Mouse (Mus musculus) liver, postnatal 0 days (tissue): ENCODE data around the gene Btbd19. TPM values are rescaled to one million over a fixed set of nuclear protein-coding genes. Genes with fewer than 3 reads are reported as not detected.

Experiments used
- ATAC-seq: fragments of 200-750 bp; cut with Nextera tagmentation; 2 replicates; pipeline ENCODE4 v1.8.0; 2017; ENCODE audit warnings: mild to moderate bottlenecking, moderate library complexity
- DNase-seq: peaks from one replicate; pipeline ENCODE4 v3.0.0-alpha.2; 2016
- H3K27ac ChIP-seq: fragments of 300-500 bp; sonication (generic); 2 replicates; pipeline ENCODE4 v1.5.1; 2014; ENCODE audit warnings: antibody characterized with exemption, moderate library complexity, mild to moderate bottlenecking, low read depth
- H3K27me3 ChIP-seq: fragments of 300-500 bp; sonication (generic); 2 replicates; pipeline ENCODE4 v1.6.1; 2014; ENCODE audit warnings: low read length, control low read depth, mixed read lengths; ENCODE audit not compliant: insufficient read depth
- H3K36me3 ChIP-seq: fragments of 300-500 bp; sonication (generic); replicated peaks from 2 replicates; pipeline ENCODE4 v1.6.1; 2014; ENCODE audit warnings: mild to moderate bottlenecking, control low read depth, low read length, moderate library complexity, mixed read lengths; ENCODE audit not compliant: insufficient read depth
- H3K4me1 ChIP-seq: fragments of 300-500 bp; sonication (generic); 2 replicates; pipeline ENCODE4 v1.6.1; 2014; ENCODE audit warnings: antibody characterized with exemption, mild to moderate bottlenecking, control low read depth; ENCODE audit not compliant: insufficient read depth
- H3K4me2 ChIP-seq: fragments of 300-500 bp; sonication (generic); 2 replicates; pipeline ENCODE4 v1.6.1; 2014; ENCODE audit warnings: low read depth, mild to moderate bottlenecking, low read length, moderate library complexity, mixed read lengths
- H3K4me3 ChIP-seq: fragments of 300-500 bp; sonication (generic); 2 replicates; pipeline ENCODE4 v1.5.1; 2014; ENCODE audit warnings: low read depth, low read length
- H3K9ac ChIP-seq: fragments of 300-500 bp; sonication (generic); replicated peaks from 2 replicates; pipeline ENCODE4 v1.6.1; 2014; ENCODE audit warnings: mild to moderate bottlenecking, moderate library complexity
- H3K9me3 ChIP-seq: fragments of 300-500 bp; sonication (generic); 2 replicates; pipeline ENCODE4 v1.6.1; 2016; ENCODE audit warnings: mild to moderate bottlenecking, control low read depth, low read length, mixed read lengths
- CTCF ChIP-seq: sonication (generic); IDR thresholded peaks from 2 replicates; pipeline ENCODE4 v1.5.1; 2016; ENCODE audit warnings: antibody characterized with exemption, low read depth
- EP300 ChIP-seq: IDR thresholded peaks from 2 replicates; pipeline ENCODE4 v1.6.1; 2016; ENCODE audit warnings: antibody characterized with exemption, low read depth, mild to moderate bottlenecking
- WGBS: fragments of 180-500 bp; shearing (Covaris S2); extraction: QIAGEN DNeasy Blood & Tissue Kit; methylation state at CpG from one replicate; pipeline ENCODE4 v1.1.7; 2014; ENCODE audit not compliant: insufficient replicate concordance; 5-methylcytosine and 5-hydroxymethylcytosine counted together
- polyA plus RNA-seq: library from polyadenylated mRNA; unstranded; fragments of >200 nt; fragmentation: Nextera tagmentation; extraction: Ambion mirVana; gene quantifications from 2 replicates; pipeline ENCODE4 v1.2.1, GENCODE M21; 2015

Gene Btbd19
- polyA plus RNA-seq, 1 experiment from 2014 or later, result 2.3 TPM

DNA sequence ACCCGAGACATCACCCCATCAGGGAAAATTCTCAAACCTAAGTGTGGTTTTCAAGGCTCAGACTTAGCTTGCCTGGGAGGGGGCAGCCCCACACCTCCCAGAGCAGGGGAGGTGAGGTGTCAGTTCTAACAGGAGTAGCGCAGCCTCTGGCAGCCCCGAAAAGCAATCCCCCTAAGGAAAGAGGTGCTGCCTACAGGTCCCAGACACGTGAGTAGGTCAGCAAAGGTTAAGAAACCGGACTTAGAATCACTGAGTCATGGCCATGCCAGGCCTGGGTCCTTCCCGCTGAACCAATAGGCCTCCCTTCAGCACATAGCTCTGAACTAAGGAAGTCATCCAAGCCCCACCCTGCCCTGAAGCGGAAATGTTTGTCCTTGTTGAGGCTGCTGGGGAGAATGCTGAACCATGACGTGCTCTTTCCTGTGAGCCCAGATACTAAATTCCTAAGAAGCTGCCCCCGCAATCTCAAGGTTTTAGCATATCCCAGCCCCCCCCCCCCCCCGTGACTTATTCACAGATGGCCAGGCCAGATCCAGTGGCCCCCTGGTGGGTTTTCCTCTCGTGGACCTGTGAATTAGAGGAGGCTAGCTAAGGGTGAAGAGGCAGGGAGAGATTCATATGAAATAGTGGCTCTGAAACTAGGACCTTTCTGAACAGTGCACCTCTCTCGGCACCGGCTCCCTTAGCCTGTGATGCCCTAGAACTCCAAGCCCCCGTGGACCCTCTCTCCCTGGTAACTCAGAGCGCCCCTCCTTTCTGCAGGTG is 567 bp upstream of the Btbd19 start:
- H3K4me2 ChIP-seq, result peak overlapping the region; percentile 34
- peak overlapping the region; percentile 89 for H3K27ac ChIP-seq
- H3K4me3 ChIP-seq, result no peak overlapping the region
- peak; percentile 41; the same call in 1 of the 2 replicates for TF ChIP-seq EP300
- TF ChIP-seq CTCF, result no peak
- 38% methylated on average over 15 of the region's 15 CpGs for WGBS
- H3K9ac ChIP-seq, result 0 out of 2 replicates have a peak overlapping the region, but pooled peaks have one; percentile 0
- H3K27me3 ChIP-seq, result no peaks in the 10 kb centered on the region
- H3K9me3 ChIP-seq, result no peaks in the 10 kb centered on the region
- H3K4me1 ChIP-seq, result peaks cover 40% of the 10 kb centered on the region
- peak; percentile 55 for ATAC-seq
- peaks cover 20% of the 10 kb centered on the region for H3K36me3 ChIP-seq
- peak; percentile 71 for DNase-seq

DNA sequence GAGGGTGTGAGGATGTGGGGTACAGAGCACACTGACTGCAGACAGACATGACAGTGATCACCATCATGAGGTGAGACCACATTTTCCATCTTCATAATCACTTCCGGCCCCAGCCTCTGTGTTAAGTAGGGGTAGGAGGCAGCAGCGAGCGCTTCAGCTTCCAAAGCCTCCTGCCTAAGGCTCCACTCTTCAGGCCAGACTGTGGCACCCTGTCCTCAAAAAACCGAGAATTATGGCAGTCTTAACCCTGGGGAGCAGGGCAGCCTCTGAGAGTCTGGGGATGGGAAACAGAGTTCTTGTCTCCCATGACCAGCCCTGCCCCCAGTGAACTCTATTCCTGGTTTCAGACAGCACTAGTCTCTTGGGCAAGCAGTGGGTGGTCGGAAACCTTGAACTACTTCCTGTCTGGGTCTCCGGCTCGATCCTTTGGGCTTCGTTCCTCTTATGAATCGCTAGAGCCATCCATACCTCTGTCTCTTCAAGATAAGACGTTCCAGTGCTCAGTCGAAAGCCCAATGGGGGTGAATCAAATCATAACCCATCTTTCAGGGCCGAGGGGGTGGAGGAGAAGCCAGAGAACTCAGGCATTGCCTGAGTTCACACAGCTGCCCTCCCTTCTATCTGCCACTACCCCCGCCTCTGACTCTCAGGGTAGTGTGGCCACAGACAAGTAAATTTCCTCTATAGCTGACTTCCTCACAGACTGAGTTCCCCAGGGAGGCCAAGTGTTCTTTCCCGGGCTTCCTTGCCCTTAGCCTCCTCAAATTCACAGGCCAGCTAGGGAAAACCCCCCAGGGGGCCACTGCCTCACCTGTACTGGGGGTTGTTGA is 792 bp downstream of the Btbd19 start:
- Histone ChIP-seq H3K4me3 (0 out of 2 replicates have a peak overlapping the region, but pooled peaks have one; percentile 9), H3K9ac (0 out of 2 replicates have a peak overlapping the region, but pooled peaks have one; percentile 24), H3K36me3 (peaks cover 16% of the 10 kb centered on the region), H3K27me3 (no peaks in the 10 kb centered on the region), H3K4me2 (peak overlapping the region; percentile 47), H3K4me1 (peaks cover 43% of the 10 kb centered on the region), H3K9me3 (no peaks in the 10 kb centered on the region), H3K27ac (peak overlapping the region; percentile 89)
- DNase-seq (peak; percentile 62), ATAC-seq (no peak)
- 0 out of 2 replicates have a peak, but pooled peaks have one; percentile 5 for TF ChIP-seq CTCF
- TF ChIP-seq EP300, result no peak; the same call in 1 of the 2 replicates
- WGBS, result 23% methylated on average over 14 of the region's 14 CpGs

DNA sequence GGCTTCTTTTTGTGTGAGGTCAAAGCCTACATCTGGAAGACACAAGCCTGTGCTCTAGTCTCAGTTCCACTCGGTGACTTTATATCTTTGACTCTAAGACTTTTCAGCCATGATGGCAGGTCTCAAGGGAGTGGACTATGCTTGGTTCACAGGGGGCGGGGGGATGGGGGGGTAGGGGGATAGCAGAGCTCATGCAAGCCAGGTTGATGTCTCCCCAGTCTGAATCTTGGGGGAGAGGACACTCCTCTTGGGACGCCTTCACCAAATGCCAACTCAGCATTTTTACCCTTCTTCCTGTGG is 1.4 kb downstream of the Btbd19 start:
- 51% methylated on average over 3 of the region's 3 CpGs for WGBS
- Histone ChIP-seq H3K4me2 (peak overlapping the region; percentile 47), H3K27ac (peak overlapping the region; percentile 89), H3K9ac (no peak overlapping the region), H3K4me1 (peaks cover 45% of the 10 kb centered on the region), H3K36me3 (peaks cover 14% of the 10 kb centered on the region), H3K4me3 (no peak overlapping the region), H3K9me3 (no peaks in the 10 kb centered on the region), H3K27me3 (no peaks in the 10 kb centered on the region)
- ATAC-seq, result no peak
- no peak for DNase-seq
- no peak for TF ChIP-seq CTCF

DNA sequence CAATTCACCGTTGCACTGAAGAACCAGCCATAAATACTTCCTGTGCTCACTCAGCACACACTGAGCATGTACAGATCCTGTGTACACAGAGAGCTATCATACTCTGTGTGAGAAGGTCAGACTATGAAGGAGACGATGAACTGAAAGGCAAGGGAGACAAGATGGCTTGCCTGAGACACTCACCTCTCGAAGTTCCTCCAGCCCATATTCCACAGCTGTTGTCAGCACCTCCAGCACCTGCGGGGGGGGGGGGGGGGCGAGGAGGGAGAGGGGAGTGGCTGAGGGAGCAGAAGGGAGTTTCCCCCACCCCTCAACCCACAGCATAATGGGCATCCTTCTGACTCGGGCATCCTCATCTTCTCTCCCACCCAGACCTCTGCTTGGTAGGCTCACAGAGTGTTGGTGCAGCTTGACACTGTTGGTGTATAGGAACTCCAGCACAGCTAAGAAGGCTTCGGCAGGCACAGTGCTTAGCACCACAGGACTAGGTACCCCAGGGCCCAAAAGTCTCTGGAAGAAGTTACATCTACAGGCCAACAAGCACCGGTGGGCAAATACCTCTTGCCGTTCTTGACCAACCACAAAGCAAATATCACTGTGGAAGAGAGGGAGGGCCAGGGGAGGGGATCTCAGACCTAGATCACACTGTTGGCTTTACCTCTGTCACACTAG is 1.8 kb downstream of the Btbd19 start:
- peak overlapping the region; percentile 89; the same call in 1 of the 2 replicates for H3K27ac ChIP-seq
- H3K4me3 ChIP-seq, result no peak overlapping the region
- TF ChIP-seq CTCF (no peak), EP300 (no peak)
- WGBS, result 59% methylated on average over 7 of the region's 9 CpGs
- no peaks in the 10 kb centered on the region for H3K9me3 ChIP-seq
- peak overlapping the region; percentile 47; the same call in 1 of the 2 replicates for H3K4me2 ChIP-seq
- no peak for ATAC-seq
- no peak for DNase-seq
- peaks cover 9% of the 10 kb centered on the region for H3K36me3 ChIP-seq
- H3K9ac ChIP-seq, result no peak overlapping the region
- no peaks in the 10 kb centered on the region for H3K27me3 ChIP-seq
- H3K4me1 ChIP-seq, result peaks cover 45% of the 10 kb centered on the region

DNA sequence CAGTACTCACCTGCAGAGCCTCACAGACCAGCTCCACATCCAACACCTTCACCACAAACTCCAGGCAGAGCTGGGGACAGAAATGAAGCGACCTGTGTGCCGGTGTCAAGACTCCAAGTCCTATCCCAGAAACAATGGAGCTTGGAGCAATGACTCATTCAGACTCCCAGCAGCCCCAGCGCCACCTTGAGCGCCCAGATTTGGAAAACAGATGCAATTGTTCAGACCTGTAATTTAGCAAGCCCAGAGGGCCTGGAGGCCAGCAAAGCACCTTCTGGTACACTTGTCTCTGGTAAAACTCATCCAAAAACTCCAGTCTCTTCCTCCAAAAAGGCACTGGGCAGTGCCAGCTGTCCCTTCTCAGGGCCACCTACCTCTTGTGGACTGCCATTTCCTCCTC is 3.3 kb downstream of the Btbd19 start:
- Histone ChIP-seq H3K9me3 (no peaks in the 10 kb centered on the region), H3K4me2 (no peak overlapping the region), H3K27ac (no peak overlapping the region), H3K27me3 (no peaks in the 10 kb centered on the region), H3K36me3 (no peaks in the 10 kb centered on the region), H3K9ac (no peak overlapping the region), H3K4me3 (no peak overlapping the region), H3K4me1 (peaks cover 42% of the 10 kb centered on the region)
- WGBS, result 76% methylated on average over 4 of the region's 4 CpGs
- no peak for DNase-seq
- no peak for TF ChIP-seq CTCF
- no peak for TF ChIP-seq EP300
- ATAC-seq, result no peak
